Mouse (Mus musculus) kidney, adult 2 months (tissue): Measurements from ENCODE around the gene Haspin.

Source experiments
- CTCF ChIP-seq: fragments of 200-500 bp; conservative IDR thresholded peaks from 2 replicates; pipeline ENCODE4 v1.5.1; 2011; ENCODE audit warnings: low read depth, mild to moderate bottlenecking, control low read depth, low read length, moderate library complexity, mixed read lengths; ENCODE audit not compliant: insufficient read depth, insufficient read length
- POLR2A ChIP-seq: fragments of 200-500 bp; IDR thresholded peaks from one replicate; pipeline ENCODE4 v1.6.1; 2011; ENCODE audit warnings: low read depth, low read length, control low read depth

DNA sequence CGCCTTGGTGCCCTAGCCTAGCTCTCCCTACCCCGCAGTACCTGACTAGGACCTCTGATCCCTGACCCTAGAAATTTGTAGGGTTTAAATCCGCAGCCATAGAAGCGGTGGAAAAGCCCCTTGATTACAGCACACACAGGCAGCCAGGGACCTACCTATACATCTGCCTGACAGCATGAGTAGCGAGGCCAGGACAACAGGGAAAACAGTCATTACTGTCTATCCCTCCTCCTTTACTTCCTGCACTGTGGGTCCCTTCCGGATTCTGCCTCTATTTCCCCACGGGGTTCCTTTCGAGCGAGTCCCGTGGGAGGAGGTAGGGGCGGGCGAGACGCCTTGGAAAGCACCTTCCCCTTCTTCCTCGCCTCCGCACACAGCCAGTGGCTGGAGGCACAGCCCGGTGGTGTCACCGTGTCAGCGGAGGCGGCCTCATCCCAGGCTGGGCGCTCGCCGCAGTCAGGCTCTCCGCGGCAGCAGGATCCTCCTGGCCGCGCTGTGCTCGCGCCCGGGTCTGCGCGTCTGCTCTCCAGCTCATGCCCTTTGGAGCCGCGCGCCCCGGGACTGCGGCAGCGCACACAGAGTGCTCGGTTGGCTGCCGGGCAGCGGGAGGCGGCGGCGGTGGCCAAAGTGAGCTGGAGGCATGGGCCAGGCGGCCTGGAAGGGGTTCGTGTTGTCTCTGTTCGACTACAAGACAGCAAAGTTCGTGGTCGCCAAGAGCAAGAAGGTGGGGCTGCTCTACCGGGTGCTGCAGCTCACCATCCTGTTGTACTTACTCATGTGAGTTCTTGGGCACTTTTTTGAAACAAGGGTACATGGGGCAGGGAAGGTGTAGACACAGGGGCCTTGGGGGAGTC is 22.1 kb upstream of the Haspin start, which contains the start of gene P2rx5:
- TF ChIP-seq CTCF (no peak), POLR2A (no peak)
